ENCODE assay signal across 29 mouse cellular contexts in genomic region chr1:43273236-43273868, GRCm38 (mm10).
"Had no signal": no experiment of that assay in that cellular context is flagged by ENCODE, and none has a peak within 500 bp of the region (broad histone marks: within the 10 kb centered on the region; RNA-seq: fewer than 3 reads in every experiment).

No protein-coding gene starts in this region.

- DNase-seq: cerebellum, adult 2 months; cerebellum, adult 8-10 months; cerebellum, adult 9-10 months; cerebellum, adult 9-11 months; cerebellum, postnatal 10 days; cerebellum, postnatal 14 days; cerebellum, postnatal 25 days; cerebellum, postnatal 36 days; embryo, embryonic 11 days; forebrain, postnatal 0 days; gastrocnemius, adult 2 months; gastrocnemius, postnatal 10 days; gastrocnemius, postnatal 14 days; gastrocnemius, postnatal 25 days; gastrocnemius, postnatal 36 days; heart, adult 11 months; heart, adult 18-20 months; heart, adult 2 months had no signal

- H3K4me1 ChIP-seq: embryonic facial prominence, embryonic 10.5 days; embryonic facial prominence, embryonic 12.5 days; embryonic facial prominence, embryonic 13.5 days; embryonic facial prominence, embryonic 15.5 days; forebrain, embryonic 10.5 days; forebrain, embryonic 12.5 days; forebrain, embryonic 13.5 days; forebrain, embryonic 15.5 days had no signal

- ATAC-seq: forebrain, embryonic 13.5 days; forebrain, embryonic 14.5 days; forebrain, embryonic 15.5 days; forebrain, embryonic 16.5 days; forebrain, postnatal 0 days had no signal

- H3K27me3 ChIP-seq: embryonic facial prominence, embryonic 12.5 days; embryonic facial prominence, embryonic 13.5 days; embryonic facial prominence, embryonic 15.5 days; forebrain, embryonic 12.5 days; forebrain, embryonic 13.5 days; forebrain, embryonic 15.5 days had no signal

- H3K36me3 ChIP-seq: embryonic facial prominence, embryonic 10.5 days; embryonic facial prominence, embryonic 12.5 days; embryonic facial prominence, embryonic 13.5 days; embryonic facial prominence, embryonic 15.5 days; forebrain, embryonic 10.5 days; forebrain, embryonic 12.5 days; forebrain, embryonic 15.5 days had no signal

- H3K9ac ChIP-seq: embryonic facial prominence, embryonic 12.5 days; embryonic facial prominence, embryonic 13.5 days; embryonic facial prominence, embryonic 15.5 days; forebrain, embryonic 12.5 days; forebrain, embryonic 13.5 days; forebrain, embryonic 15.5 days; forebrain, postnatal 0 days had no signal

- H3K9me3 ChIP-seq: embryonic facial prominence, embryonic 10.5 days; embryonic facial prominence, embryonic 12.5 days; embryonic facial prominence, embryonic 13.5 days; embryonic facial prominence, embryonic 15.5 days; forebrain, embryonic 10.5 days; forebrain, embryonic 12.5 days; forebrain, embryonic 13.5 days; forebrain, embryonic 15.5 days had no signal

- H3K4me2 ChIP-seq: embryonic facial prominence, embryonic 12.5 days; embryonic facial prominence, embryonic 13.5 days; embryonic facial prominence, embryonic 15.5 days; forebrain, embryonic 12.5 days; forebrain, embryonic 13.5 days; forebrain, embryonic 15.5 days had no signal

- H3K4me3 ChIP-seq: embryonic facial prominence, embryonic 10.5 days; embryonic facial prominence, embryonic 12.5 days; embryonic facial prominence, embryonic 13.5 days; embryonic facial prominence, embryonic 15.5 days; erythroblast, embryonic 14.5 days; forebrain, embryonic 10.5 days; forebrain, embryonic 12.5 days; forebrain, embryonic 13.5 days; forebrain, embryonic 15.5 days; gastrocnemius, adult 2 months; heart, adult 2 months had no signal

- H3K27ac ChIP-seq: embryonic facial prominence, embryonic 10.5 days; embryonic facial prominence, embryonic 12.5 days; embryonic facial prominence, embryonic 13.5 days; embryonic facial prominence, embryonic 15.5 days; forebrain, embryonic 10.5 days; forebrain, embryonic 12.5 days; forebrain, embryonic 13.5 days; forebrain, embryonic 15.5 days; gastrocnemius, adult 2 months; heart, adult 2 months had no signal
